Mouse (Mus musculus) ES-Bruce4 (cell line): ENCODE results near the gene Tiam1.

Source experiments
- CTCF ChIP-seq: IDR thresholded peaks from one replicate; pipeline ENCODE4 v1.8.1; 2011; ENCODE audit warnings: low read depth, low read length
- EP300 ChIP-seq: IDR thresholded peaks from 2 replicates; pipeline ENCODE4 v1.6.1; 2011; ENCODE audit warnings: low read depth, low read length; ENCODE audit not compliant: insufficient read depth
- POLR2A ChIP-seq: IDR thresholded peaks from one replicate; pipeline ENCODE4 v1.8.1; 2011; ENCODE audit warnings: low read length; ENCODE audit not compliant: insufficient read depth

DNA sequence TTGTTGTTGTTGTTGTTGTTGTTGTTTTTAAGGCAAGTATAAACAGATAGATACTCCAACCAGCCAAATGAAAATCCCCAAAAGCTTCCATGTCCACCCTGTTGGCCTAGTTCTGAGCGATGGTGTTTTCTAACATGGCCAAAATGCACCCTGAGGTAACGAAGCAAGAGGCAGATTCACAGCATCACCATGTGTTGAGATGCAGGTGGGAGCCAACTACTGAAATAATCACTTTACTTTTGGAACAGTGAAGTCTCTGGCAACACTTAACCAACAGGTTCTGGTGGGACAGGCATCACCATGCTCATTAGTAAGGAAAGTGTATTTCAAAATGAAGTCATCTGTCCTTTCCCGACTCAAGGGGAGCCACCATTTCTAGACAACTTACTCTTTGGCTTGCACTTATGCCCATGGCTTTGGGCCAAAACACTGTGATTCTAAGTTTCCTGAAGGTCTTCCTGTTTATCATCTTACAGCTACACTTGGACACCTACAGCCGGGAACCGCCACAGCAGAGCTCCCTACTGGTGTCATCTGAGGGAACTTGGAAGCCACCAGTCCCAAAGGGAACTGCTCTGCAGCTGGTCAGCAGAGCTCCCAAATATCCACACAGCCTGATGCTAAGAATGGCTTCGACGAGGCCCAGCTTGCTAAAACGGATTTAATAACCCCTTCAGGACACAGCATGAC, 230.7 kb downstream of the Tiam1 start:
- no peak for TF ChIP-seq EP300
- TF ChIP-seq CTCF = no peak
- TF ChIP-seq POLR2A = no peak
